Mouse (Mus musculus) WW6 (cell line): ENCODE results near the gene Npc2.

Experiments used
- DNase-seq: peaks from one replicate; pipeline ENCODE4 v3.0.0-alpha.2; 2013; ENCODE audit warnings: low read depth, low spot score

The Npc2 gene

GRCm38 (mm10) chr12:84728421-84728820 is 44.5 kb downstream of the Npc2 start:
- no peak for DNase-seq

DNA sequence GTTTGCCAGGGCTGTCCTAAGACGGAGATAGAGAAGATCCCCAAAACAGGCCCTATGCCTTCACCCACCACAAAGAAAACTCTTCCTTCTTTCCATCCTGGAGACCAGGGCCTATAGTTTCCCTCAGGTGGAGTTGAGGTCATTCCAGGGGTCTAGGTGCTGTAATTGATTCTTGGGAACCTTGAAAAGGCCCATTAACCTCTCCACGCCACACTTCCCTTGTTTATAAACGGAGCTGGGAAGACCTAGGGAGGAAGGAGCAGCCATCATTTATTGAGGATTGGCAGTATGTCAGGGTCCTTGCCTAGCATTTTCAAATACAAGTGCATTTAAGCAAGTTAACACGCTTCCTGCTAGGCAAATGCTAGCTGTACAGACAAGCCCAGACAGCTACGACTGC is 45.5 kb downstream of the Npc2 start:
- DNase-seq: no peak

DNA sequence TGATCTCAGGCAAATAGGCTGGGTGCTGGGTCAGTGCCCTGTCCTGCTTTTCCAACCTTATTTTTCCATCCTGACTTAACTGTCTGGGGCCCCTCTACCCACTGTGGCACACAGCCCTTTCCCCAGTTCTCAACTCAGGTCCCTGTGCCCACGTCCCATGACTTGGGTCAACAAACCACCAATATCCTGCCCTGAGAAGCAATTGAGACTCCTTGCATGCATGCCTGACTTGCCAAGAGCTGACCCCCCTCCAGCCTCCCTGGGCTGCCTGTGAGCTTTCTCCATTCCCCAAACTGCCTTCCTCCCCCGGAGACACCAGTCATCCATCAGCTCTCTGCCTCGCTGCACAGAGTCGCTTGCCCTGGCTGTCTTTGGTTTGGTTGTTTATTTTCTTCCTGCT is 46.0 kb downstream of the Npc2 start:
- no peak for DNase-seq

DNA sequence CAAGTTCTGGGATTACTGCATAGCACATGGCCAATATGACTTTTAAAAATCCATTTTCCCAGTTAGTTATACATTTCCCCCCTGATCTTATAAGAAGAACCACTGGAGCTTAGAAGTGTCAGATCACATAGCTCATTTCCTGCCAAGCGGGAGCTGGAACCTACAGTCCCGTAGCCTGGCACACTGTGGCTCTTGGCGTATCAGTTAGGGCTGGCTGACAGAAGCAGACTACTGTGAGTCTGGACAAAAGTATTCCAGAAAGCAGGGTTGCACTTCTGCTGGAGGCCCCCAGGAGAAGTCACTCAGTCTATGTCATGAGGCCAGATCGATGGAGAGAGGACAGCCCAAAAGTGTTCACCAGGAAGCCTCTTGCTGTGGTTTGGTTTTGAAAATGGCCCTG is 46.6 kb downstream of the Npc2 start:
- no peak for DNase-seq

DNA sequence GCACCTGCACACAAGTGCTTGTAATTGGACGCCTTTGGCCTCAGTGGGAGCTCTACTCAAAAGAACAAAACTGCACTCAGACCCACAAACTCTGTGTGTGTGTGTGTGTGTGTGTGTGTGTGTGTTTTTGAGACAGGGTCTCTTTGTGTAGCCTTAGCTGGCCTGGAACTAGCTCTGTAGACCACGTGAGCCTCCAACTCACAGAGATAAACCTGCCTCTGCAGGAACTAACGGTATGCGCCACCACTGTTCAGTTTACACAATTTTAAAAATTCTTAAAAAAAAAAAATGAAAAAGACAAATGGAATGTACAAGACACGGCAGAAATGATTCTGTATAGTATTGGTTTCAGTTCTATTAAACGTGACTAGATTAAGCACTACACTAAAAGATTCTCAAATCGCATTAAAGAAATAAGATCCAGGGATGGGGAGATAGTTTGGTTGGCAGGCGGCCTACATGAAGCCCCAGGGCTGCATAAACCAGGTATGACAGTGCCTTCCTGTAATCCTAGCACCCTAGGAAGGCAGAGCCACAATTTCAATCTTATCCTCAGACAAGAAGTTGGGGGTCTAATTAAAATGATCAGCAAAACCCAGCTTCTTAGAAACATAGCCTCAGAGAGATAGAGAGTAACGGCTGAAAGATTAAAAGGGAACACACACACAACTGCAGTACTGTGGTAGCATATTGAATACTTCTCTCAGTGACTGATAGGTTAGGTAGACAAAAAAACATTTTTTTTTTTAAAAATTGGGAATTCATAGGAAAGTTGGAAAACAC is 54.3 kb downstream of the Npc2 start:
- no peak for DNase-seq

- no peak for DNase-seq
Measured at GRCm38 (mm10) chr12:84714578-84714977, 58.4 kb downstream of the Npc2 start.

- no peak for DNase-seq
Measured at GRCm38 (mm10) chr12:84709842-84710439, 63.0 kb downstream of the Npc2 start.

DNA sequence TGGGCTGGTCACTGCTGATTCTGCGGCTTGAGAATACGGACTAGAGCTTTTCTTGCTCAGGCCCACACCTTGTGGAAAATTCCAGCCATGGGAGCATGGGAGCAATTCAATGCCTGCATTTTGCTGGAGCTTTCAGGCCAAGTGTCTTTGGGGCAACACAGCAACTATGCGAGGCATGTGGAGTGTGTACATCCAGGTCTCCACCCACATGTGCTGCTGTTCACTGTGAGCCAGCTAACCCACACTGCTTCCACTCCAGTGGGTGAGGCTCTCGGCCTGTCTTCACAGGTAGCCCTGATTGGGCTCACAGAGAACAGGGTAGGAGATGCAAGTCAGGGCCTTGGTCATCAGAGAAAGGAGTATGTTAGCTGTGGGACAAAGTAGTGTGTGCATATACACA is 65.1 kb downstream of the Npc2 start:
- DNase-seq: no peak

DNA sequence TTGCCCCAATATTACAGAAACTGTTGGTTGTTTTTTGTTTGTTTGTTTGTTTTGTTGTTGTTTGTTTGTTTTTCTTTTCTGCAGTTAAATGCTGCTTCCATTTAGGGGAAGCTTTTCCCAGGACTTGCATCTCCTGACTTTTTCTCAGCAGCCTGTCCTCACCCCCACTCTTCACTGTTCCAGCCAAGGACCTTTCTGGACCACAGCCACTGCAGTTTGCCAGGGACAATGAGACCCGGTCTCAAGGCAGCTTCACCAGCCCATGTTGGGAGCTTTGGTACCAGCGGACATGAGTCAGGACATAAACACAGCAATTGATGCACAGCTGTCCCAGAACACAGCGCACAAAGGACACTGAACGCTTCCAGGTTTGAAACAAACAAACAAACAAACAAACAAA is 66.1 kb downstream of the Npc2 start:
- DNase-seq: no peak
